Mouse (Mus musculus): ENCODE results near the gene Ablim1. TPM values are rescaled to one million over a fixed set of nuclear protein-coding genes. Genes with fewer than 3 reads are reported as not detected.
"Not testable (repeated sequence)": the region's sequence is repeated elsewhere in the genome, so short reads cannot be mapped to it uniquely, and the experiment has no call there.

The Ablim1 gene
- total RNA-seq, 4 experiments from 2014 or later = 450 to 472 (median 462) TPM

DNA sequence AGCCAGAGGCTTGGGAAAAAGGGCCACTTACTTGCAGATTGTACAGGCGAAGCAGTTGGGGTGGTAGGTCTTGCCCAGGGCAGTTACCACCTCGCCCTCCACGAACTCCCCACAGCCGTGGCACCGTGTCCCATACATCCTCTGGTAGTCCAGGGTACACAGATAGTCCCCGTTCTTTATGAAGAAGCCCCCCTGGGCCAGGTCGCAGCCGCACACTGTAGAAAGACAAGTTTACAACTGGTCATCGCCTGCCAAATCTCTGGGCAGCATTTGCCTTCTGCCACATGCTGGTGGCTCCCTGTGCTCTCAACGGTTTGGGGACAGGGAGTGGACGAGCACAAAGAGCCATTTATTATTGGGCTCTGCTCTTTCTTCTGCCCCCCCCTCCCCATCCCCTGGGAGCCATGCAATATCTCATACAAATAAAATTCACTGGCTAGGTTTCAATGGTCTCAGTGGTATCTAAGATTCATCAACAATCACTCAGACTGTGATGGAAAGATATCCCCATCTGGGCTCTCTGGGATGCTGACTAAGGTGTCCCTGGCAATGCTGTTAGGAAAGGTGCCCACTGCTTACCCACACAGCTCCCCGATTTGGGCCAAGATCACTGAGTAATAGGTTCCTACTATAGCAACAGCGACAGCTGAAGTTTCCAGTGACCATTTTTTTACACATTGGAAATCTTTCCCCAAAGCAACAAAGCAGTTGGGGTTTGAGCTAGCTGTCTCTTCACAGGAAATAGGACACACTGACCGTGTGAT is 159.4 kb downstream of the Ablim1 start:
- no peak for DNase-seq (ENCODE audit: low spot score)

DNA sequence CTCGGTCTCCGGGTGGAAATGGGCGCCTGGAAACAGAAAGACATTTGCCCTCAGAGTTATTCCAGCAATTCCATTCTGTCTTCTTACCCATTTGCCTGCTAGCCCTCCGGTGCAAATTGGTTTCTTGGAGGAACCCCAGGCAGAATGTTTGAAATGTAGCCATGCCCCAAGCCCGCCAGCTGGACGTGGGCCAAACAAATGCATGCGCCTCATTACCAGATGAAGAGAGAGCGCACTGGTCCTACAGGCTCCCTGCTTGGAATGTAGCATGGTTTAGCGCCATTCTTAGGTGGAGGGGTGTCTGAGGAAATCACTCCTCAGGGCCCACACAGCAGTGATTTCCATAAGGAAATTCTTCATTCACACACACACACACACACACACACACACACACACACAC is 162.4 kb downstream of the Ablim1 start:
- DNase-seq (ENCODE audit: low spot score) = peak; percentile 62

DNA sequence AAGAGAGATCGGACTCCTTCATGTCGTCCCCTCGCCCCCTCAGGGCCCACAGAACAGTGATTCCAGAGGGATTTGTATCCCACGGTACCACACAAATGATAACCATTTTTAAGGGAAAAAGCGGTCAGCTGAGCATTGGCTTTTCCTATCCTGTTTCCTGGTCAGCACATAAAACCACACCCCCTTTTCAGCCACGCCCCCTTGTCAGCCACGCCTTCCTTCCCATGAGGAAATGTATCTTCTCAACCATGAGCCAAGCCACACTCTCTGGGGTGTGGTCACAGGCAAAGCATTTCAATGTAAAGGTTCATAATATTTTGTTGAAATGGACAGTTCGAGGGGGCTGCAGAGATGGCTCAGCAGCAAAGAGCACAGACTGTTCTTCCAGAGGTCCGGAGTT is 163.2 kb downstream of the Ablim1 start:
- DNase-seq (ENCODE audit: low spot score) = no peak

DNA sequence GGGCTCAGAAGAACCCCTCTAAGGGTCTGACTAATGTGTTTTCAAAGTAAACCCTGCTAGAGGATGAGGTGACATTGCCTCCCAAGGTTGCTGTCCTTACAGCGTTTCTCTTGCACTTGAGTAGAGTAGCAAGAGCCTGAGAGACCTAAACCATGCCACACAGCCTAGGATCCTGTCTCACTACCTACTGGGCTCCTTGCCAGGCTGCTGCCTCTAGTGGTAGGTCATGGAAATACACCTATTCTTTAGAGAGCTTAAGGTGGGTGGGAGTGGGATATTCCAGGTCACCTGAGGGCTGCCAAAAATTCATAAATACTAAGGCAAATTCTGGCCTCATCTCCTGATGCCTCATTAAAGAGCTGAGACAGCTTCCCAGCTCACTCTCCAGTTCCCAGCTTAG is 164.4 kb downstream of the Ablim1 start:
- DNase-seq (ENCODE audit: low spot score) = peak; percentile 64

DNA sequence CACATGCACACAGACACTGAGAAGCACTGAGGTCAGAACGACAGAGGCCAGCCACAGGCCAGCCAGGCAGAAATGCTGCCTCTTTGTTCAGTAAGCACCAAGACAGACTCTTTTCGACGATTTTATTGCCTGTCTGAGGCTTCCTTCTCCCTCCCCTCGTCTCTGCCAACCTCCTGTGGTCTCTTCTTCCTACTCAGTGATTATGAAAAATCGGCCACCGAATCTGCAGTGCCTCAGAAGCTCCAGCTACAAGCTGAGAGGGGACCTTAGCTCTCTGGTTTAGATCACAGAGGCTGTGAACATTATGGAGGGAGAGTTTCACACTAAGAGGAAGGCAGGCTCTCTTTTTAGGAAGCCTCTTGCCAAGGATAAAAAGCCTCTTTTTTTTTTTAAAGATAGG is 167.0 kb downstream of the Ablim1 start:
- no peak for DNase-seq (ENCODE audit: low spot score)

DNA sequence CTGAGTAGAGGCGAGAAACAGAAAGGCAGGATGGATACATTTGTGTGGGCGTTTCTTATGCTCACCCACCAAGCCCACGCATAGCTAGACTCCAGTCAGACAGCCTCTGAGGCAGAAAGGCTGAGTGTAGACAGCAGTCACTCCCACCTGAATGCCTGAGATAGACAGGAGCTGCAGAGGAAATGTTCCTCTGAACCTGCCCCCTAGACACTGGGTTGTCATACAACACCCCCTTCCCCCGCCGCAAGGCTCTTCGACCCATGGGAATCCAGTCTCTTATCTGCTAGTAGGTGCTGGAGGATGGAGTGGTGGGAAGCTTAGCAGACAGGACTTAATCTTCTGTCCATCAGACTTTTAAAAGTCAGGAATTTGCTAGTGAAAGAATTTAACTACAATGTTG is 167.8 kb downstream of the Ablim1 start:
- DNase-seq (ENCODE audit: low spot score) = no peak

DNA sequence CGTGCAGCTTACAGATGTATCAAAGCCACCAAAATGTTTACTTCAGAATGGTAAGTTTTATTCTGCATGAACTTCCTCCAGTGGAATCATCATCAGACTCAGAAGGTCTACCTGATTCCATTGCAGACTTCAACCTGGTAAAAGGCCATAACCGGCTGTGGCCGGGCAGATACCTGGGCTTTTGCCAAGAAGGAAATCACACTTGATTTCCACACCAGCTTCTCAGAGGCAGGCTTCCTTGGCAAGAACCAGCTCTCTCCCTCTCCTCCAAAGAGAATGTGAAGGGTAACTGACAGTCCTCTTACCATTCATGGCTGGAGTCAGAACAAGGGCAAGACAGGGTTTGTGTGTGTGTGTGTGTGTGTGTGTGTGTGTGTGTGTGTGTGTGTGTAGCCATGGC is 171.1 kb downstream of the Ablim1 start:
- DNase-seq (ENCODE audit: low spot score) = no peak

DNA sequence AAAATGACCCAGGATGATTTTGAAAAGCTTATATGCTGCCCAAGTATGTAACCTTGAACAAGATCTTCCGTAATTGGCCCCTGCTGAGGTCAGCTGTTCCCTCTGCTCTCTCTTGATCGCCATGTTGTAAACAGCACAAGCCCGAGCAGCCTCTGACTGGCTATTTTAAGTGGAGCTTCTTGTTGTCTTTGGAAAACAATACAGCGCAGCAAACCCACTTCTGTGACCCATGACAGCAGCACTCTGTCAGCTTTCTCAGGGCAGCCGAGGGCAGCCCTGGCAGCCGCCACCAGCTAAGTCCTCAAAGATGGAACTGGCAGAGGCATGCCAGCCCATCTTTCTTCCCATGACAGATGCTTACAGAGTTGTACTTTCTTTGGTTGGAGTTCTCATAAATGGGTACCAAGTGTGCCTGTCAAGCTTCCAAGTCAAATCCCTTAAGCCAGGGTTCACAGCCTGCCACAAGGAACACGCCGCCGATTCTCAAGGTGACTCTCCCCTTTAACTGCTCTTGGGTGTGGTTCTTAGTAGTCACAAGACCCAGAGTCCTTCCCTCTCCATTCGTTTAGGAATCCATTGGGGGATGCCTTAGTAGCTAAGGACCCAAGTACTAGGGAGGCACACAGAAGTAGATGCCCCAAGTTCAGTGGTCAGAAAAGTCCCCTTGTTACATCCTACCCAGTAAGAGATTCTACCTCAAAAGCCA is 172.8 kb downstream of the Ablim1 start:
- no peak for DNase-seq (ENCODE audit: low spot score)

DNA sequence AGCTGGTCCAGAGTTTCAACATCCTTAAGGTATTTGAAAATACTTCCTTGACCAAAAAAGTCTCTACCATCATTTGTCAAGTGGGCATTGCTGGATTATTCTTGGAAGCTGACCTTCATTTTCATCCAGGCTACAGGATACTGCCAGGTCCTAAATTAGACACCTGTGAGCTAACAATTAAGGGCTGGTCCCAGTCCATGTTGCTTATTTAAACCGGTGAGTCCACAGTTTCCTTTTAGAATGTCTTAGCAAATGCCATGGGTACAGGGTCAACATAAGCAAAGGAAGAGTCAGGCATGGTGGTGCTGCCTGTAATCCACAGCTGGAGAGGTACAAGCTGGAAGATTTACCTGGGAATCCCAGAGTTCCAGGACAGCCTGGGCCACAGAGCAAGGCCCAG is 173.8 kb downstream of the Ablim1 start:
- DNase-seq (ENCODE audit: low spot score) = no peak

DNA sequence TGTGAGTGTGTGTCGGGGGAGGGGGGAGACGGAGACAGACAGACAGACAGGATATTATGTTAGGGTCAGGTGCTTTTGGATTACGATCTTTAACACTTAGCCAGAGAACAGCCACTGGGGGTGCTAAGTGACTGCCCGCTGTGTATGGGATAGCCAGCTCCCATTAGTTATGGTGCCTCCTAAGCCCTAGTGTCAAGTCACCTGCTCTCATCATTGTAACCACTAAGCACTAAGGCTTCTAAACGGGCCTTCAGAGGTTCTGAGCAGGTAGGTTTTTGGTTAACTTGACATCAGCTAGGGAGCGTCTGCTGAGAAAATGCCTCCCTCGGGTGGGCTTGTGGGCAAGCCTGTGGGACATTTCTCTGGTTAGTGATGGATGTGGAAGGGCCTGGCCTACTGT is 174.6 kb downstream of the Ablim1 start:
- no peak for DNase-seq (ENCODE audit: low spot score)

DNA sequence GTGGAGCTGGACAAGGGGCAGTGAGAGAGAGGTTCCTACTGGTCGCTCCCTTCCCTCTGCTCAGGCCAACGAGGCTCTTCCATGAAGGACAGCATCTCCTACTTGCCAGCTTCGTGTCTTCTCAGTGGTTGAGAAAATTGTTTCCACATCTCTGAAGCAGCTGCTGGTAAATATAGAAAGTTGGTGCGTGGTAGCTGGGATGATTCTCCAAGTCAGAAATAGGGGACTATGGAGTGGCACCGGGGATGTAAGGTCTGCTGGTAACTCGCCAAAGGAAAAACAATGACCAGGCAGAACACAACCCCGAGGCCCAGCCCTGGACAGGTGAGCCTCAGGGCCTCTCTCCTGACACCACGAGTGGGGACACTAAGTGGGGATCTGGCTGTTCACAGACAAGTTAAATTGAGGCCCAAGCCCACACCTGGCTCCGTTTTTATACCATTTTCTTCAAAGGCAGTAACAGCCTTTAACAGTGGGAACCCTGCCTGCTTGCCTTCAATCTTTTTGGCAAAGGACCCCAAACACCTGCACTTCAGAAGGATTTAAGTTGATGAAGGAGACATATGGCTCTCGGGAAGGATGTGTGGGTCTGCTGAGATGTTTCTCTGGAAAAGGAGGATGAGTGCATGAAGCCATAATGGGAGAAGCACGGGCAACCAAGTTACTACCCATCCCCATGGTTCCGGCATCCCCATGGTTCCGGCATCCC is 175.7 kb downstream of the Ablim1 start:
- no peak for DNase-seq (ENCODE audit: low spot score)

DNA sequence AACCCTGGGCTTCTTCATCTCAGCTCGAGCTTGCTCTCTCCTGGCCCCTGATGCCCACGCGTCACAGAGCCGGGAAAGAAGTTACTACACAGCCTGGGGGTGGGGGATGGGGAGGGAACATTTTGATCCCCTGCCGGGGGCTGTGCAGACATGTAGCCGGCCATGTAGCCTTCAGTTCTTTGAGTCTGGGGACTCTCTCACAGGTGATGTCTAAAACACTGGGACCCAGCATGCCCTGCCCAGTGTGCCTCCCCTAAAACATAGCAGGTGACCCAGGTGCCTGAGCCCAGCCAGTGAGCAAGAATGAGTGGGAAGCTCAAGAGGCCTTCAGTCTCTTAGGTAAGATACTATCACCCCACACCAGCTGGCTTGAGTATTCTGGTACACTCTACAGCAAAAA is 176.2 kb downstream of the Ablim1 start:
- DNase-seq (ENCODE audit: low spot score) = no peak

DNA sequence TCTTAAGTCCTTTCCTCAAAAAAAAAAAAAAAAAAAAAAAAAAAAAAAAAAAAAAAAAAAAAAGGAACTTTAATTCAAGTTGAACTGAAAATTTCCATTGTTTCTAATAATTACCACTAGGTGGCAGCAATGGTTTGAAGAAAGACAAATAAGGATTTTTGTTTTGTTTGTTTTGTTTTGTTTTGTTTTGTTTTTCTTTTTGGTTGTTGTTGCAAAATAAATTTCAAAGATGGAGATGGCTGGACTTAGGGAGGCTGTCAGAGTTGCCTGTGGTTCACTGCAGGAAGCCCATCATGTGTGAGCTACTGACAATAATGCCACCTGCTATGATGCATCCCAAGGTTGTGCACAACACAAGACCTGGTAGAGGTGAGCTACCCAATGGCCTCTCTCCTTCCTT is 176.7 kb downstream of the Ablim1 start:
- no peak for DNase-seq (ENCODE audit: low spot score)

DNA sequence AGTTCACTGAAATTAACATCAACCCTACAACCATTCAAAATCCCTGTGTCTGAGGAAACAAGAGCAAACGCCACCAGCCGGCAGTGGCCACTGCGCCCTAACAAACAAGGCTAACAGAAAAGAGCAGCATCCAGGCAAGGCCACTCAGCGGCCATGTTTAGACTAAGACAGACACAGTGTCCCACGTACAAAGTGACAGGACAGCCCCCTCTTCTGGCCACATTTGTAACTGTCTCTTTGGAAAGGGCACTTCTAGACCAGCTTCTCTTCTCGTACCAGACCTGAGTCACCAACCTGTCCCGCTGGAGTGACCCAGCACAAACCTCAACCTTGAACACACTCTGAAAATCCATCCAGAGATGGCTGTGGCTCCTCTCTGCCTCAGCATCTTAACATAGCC is 178.5 kb downstream of the Ablim1 start:
- DNase-seq (ENCODE audit: low spot score) = peak; percentile 82

DNA sequence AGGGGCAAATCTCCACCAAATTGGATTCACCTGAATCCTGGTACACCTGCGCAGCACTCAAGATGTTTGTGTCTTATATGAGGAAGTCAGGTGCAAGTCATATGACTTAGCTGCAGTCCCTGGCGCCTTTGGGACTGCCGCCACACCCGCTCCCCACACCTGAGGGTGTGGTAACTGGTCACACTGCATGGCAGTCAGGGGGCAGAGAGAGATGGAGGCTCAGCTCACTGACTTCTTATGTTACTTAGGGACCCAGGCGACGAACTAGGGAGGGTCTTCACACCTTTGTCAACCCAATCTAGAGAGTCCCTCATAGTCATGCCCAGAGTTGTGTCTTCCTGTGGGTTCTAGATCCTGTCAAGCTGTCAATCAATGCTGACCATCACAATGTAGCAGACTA is 179.1 kb downstream of the Ablim1 start:
- DNase-seq (ENCODE audit: low spot score) = not testable (repeated sequence)

DNA sequence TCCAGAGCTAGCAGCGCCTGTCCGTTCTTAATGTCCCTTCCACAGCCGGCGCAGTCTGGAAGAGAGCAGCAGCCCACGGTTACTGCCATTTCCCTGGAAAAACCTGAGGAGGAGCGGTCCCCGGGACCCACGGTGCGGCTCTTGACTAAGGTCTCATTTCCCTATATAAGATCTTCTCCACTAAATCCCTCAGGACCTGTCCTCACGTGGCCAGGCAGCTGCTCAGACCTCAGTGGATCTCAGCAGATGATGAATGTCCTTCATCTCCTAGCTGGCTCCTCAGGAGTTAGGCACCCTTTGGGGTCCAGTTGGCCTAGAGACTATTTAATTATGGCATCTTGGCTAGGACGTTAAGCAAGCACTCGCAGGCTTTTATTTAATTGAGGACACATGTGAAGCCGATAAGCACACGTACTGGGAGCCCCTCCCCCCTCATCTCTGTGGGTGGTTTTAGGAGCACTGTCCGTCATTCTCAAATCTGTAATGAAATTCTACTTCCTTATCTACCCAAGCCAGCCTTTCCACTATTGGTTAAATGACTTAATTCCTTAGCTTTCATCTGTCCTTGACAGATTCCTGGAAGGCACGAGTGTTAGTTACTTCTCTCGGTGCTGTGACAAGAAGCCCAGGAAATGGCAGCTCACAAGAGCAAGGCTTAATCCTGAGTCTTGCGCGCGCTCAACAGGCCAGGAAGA is 179.9 kb downstream of the Ablim1 start:
- peak; percentile 55 for DNase-seq (ENCODE audit: low spot score)

DNA sequence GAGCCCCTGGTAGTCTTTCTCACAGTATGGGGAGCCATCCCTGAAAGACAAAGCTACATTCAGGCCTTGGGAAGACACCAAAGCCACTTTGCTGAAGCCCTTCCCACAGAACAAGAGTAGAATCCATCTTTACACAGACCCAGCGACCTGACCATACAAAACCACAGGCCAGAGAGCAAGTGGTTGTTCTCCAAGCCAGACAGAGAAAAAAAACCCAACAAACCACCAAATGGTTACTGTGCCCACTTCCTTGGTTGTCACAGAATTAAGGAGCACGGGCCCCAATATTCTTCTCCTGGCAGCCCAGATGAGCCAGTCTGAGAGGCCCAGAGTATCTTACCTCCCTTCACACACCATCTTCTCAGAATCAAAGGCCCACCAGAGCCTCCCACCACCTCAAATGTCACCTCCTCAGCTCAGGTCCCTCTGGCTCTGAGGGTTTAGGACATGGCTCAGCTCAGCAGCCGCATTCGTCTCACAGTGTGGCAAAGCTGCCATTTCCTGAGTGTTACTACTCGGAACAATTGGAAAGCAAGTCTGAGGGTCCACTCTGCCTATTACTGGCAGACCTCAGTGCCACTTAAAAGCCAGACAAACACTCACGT is 181.7 kb downstream of the Ablim1 start:
- no peak for DNase-seq (ENCODE audit: low spot score)

DNA sequence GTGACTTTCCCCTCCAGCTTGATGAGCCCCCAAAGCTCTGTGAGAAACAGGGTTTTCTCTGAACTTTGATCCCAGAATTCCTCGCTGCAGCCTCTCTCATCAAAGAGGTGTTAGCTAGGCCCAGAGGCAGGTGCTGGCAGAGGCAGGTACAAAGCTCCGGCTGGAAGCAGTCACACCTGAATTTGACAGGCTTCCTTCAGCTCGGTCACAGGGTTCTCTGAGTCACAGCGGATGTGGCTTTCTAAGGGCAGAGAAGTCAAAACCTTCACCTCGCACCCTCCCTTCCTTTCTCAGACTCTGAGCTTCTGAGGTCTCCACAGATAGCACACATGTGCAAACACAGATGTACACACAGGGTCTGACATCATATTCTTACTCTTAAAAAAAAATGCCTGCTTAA is 182.4 kb downstream of the Ablim1 start:
- DNase-seq (ENCODE audit: low spot score) = no peak

DNA sequence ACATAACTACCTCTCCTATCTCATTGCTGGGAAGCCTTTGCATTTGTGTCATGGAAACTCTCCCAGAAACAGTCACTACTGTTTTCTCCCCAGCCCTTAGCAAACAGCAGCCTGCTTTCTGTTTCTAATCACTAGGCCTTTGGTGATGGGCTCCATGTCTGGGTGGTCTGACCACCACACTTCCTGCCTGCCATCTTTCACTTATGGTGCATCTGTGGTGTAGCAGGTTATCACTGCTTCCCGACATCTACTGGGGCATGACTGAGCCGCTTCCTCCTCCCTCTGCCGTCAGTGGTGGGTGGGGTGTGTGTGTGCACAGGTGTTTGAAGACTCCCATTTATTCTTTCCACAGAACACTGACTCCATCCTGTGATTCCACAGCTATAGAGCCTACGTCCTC is 183.4 kb downstream of the Ablim1 start:
- DNase-seq (ENCODE audit: low spot score) = no peak

DNA sequence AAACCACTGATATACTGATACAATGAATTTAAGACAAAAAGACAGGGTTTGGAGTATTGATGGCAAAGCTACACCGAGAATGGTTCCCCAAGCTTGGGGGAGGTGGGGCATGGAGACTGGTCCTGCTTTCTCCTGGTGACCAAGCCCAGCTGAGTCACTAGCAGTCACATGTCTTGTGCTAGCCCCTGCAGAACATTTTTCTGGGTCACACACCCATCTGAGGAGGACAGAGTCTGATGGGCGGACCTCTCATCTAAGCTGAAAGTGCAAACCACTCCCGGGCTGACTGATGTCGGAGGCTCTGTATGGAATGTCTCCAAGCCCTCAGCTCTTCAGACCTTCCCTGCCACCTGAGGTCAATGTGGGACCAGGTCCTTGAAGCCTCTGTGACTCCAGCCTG is 184.1 kb downstream of the Ablim1 start:
- DNase-seq (ENCODE audit: low spot score) = no peak

DNA sequence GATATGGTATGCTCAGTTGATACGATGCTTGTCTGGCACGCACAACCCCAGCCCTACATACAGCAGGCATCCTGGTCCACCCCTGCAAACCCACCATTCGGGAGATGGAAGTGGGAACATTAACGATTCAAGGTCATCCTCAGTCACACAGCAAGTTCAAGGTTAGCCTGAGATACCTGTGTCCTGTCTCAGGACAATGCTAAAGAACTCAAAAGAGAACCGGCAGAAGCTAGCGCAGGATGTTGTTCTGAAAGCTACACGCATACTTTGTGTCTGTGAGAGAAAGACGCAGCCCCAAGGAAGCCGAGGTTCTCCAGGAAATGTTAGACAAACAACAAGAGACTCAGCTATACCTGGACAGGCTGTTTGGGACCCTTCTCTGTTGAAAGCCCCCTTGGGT is 185.0 kb downstream of the Ablim1 start:
- DNase-seq (ENCODE audit: low spot score) = no peak

DNA sequence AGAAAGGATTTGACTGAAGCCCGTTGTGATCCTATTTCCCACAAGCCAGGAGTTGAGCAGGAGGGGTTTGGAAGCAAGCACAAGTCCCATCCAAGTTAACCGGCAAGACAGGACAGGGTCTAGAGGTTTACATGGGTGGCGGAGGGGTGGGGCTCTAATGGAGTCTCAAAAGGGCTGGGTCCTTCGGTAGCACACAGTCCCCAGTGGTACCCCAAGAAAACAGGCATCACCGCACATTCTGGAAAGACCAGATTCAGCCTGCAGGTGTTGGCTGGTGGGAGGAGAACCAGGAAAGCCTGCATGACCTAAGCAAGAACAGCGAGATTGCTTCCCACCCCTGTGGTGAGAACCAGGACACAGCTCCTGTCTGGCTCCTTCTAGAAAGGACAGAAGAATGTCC is 186.7 kb downstream of the Ablim1 start:
- no peak for DNase-seq (ENCODE audit: low spot score)
